Comparison of ENCODE assay signal across 9 mouse cellular contexts in the genomic region with DNA sequence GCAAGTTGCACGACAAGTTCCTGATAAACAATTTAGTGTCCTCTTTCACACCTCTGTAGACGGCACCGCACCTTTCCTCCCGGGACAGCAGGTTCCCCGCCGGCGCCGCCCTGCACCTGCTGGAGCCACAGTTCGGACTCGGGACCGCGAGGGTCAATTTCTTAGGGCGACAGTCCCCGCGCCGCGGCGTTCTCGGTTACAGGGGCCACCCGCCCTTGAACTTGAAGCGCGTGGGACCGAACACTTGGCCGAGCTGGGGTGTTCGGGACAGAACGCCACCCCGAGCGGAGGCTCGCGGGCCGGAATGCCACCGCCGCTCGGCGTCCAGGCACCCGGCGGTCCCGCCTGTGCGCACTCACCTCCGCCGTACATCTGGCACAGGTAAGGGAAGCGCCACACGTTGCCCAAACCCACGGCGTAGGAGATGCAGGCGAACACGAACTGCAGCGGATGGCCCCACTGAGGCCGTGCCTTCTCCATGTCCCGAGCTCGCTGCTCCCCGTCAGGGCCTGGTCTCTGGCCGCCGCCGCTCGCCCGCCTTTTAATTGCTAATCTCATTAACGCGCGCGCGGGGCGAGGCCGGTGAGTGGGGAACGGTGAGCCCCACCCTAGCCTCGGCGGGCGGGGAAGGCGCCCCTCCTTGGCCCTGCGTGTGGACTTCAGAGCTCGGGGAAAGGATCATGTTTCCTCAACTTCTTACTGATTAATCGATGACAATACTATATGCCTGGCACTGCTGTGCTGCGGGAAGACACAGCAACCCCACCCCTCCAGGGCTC. TPM values are rescaled to one million over a fixed set of nuclear protein-coding genes. Genes with fewer than 3 reads are reported as not detected.
DNase-seq lines count a peak whose midpoint lies in the region; ATAC-seq and TF ChIP-seq lines count a peak whose summit lies in the region.
"Had no signal": no experiment of that assay in that cellular context is flagged by ENCODE, and none has a peak within 500 bp of the region (broad histone marks: within the 10 kb centered on the region; RNA-seq: fewer than 3 reads in every experiment).

A gene (plus strand): TSS at position 113 of the 779 bp plus-strand sequence.
A gene (minus strand): TSS at position 559 of the 779 bp plus-strand sequence.

- TF ChIP-seq CTCF in cerebellum, adult 2 months (IDR thresholded peaks at IDR 0.05; ENCODE audit: borderline replicate concordance, insufficient read depth, low read depth, low read length) = no peak
- no peak for TF ChIP-seq CTCF in bone marrow, adult 2 months (IDR thresholded peaks at IDR 0.05; ENCODE audit: control insufficient read depth, insufficient read depth, low read length)
- TF ChIP-seq CTCF in forebrain, postnatal 0 days (IDR thresholded peaks at IDR 0.05; ENCODE audit: low read depth) = no peak
- TF ChIP-seq CTCF in kidney, postnatal 0 days (IDR thresholded peaks at IDR 0.05; ENCODE audit: low read depth) = no peak
- TF ChIP-seq CTCF in spleen, adult 2 months (IDR thresholded peaks at IDR 0.05; ENCODE audit: extremely low read depth, insufficient read depth, insufficient read length, insufficient replicate concordance) = no peak

- no peaks in the 10 kb centered on the region for H3K4me1 ChIP-seq in cerebellum, adult 2 months (ENCODE audit: control insufficient read depth, insufficient read depth, low read length)
- no peaks in the 10 kb centered on the region for H3K4me1 ChIP-seq in bone marrow, adult 2 months (ENCODE audit: control insufficient read depth, insufficient read depth, low read length)
- H3K4me1 ChIP-seq in forebrain, postnatal 0 days (ENCODE audit: insufficient read depth) = peaks cover 6% of the 10 kb centered on the region; the same call in 1 of the 2 replicates
- 0 out of 2 replicates have a peak, but pooled peaks cover 7% of the 10 kb centered on the region for H3K4me1 ChIP-seq in kidney, postnatal 0 days (replicated peaks; ENCODE audit: insufficient read depth, low read length)
- peaks cover 8% of the 10 kb centered on the region; the same call in 1 of the 2 replicates for H3K4me1 ChIP-seq in spleen, adult 2 months (ENCODE audit: control insufficient read depth, insufficient read depth, insufficient read length)

- H3K4me2 ChIP-seq in forebrain, postnatal 0 days (ENCODE audit: low read depth) = peak within 1 kb of the TSS; percentile 74
- peak within 1 kb of the TSS; percentile 68 for H3K4me2 ChIP-seq in kidney, postnatal 0 days (ENCODE audit: low read length)

- H3K36me3 ChIP-seq in forebrain, postnatal 0 days (ENCODE audit: insufficient read depth) = no peaks in the 10 kb centered on the region
- H3K36me3 ChIP-seq in kidney, postnatal 0 days (ENCODE audit: insufficient read depth, low read length) = no peaks in the 10 kb centered on the region
- H3K36me3 ChIP-seq in spleen, adult 2 months (ENCODE audit: control insufficient read depth, insufficient read depth, low read length) = no peaks in the 10 kb centered on the region

- WGBS in cerebellum, adult 2 months = 2% methylated on average over 73 of the region's 73 CpGs
- 1% methylated on average over 73 of the region's 73 CpGs for WGBS in bone marrow, adult 2 months
- 1% methylated on average over 66 of the region's 73 CpGs for whole genome bisulfite sequencing in forebrain, postnatal 0 days
- under 1% methylated on average over 73 of the region's 73 CpGs for WGBS in kidney, postnatal 0 days
- 3% methylated on average over 73 of the region's 73 CpGs for WGBS in spleen, adult 2 months

- peak within 1 kb of the TSS; percentile 3 for H3K4me3 ChIP-seq in cerebellum, adult 2 months (replicated peaks; ENCODE audit: insufficient read depth, low read depth, low read length)
- peak within 1 kb of the TSS; percentile 73 for H3K4me3 ChIP-seq in bone marrow, adult 2 months (replicated peaks; ENCODE audit: control insufficient read depth, low read depth, low read length)
- peak within 1 kb of the TSS; percentile 39 for H3K4me3 ChIP-seq in forebrain, postnatal 0 days (ENCODE audit: low read depth, low read length)
- H3K4me3 ChIP-seq in kidney, postnatal 0 days (replicated peaks; ENCODE audit: low read depth, low read length) = peak within 1 kb of the TSS; percentile 42
- H3K4me3 ChIP-seq in spleen, adult 2 months (ENCODE audit: extremely low read depth, insufficient read depth, insufficient read length) = peak within 1 kb of the TSS; percentile 66
- H3K4me3 ChIP-seq: heart, adult 2 months had no signal

- no peaks in the 10 kb centered on the region for H3K9me3 ChIP-seq in forebrain, postnatal 0 days (ENCODE audit: low read length)
- H3K9me3 ChIP-seq in kidney, postnatal 0 days (replicated peaks; ENCODE audit: low read length) = no peaks in the 10 kb centered on the region

- no peak for TF ChIP-seq POLR2A in cerebellum, adult 2 months (IDR thresholded peaks at IDR 0.05; ENCODE audit: borderline replicate concordance, insufficient read depth, low read length)
- peak; percentile 57; the same call in 1 of the 2 replicates for TF ChIP-seq POLR2A in bone marrow, adult 2 months (IDR thresholded peaks at IDR 0.05; ENCODE audit: borderline replicate concordance, control insufficient read depth, low read depth, low read length)
- TF ChIP-seq POLR2A in spleen, adult 2 months (IDR thresholded peaks at IDR 0.05; ENCODE audit: low read depth, low read length) = no peak

- DNase-seq in cerebellum, adult 2 months = no peak
- no peak for DNase-seq in forebrain, postnatal 0 days
- DNase-seq in kidney, postnatal 0 days (ENCODE audit: low spot score) = peak; percentile 14
- peak; percentile 2 for DNase-seq in lung, postnatal 25 days (ENCODE audit: low spot score)
- DNase-seq in spleen, adult 2 months (ENCODE audit: low read depth in 1 of 2, low spot score in 2 of 2) = no peak
- DNase-seq in frontal cortex, postnatal 10 days (ENCODE audit: low spot score in 2 of 2) = no peak

- H3K27ac ChIP-seq in cerebellum, adult 2 months (ENCODE audit: insufficient read depth, low read length) = no peak within 1 kb of the TSS
- peak within 1 kb of the TSS; percentile 49 for H3K27ac ChIP-seq in bone marrow, adult 2 months (ENCODE audit: control insufficient read depth, insufficient read depth, low read depth, low read length, poor library complexity)
- no peak within 1 kb of the TSS for H3K27ac ChIP-seq in forebrain, postnatal 0 days (ENCODE audit: low read depth, low read length)
- H3K27ac ChIP-seq in kidney, postnatal 0 days = no peak within 1 kb of the TSS
- peak within 1 kb of the TSS; percentile 45; the same call in 1 of the 2 replicates for H3K27ac ChIP-seq in spleen, adult 2 months (ENCODE audit: insufficient read depth, low read length)
- H3K27ac ChIP-seq: heart, adult 2 months had no signal

- ATAC-seq in cerebellum, adult (ENCODE audit: insufficient number of reproducible peaks, low FRiP score, low TSS enrichment) = no peak
- no peak for ATAC-seq in forebrain, postnatal 0 days
- peak; percentile 77 for ATAC-seq in kidney, postnatal 0 days (replicated peaks; ENCODE audit: low FRiP score, low read depth)

- peaks cover 2% of the 10 kb centered on the region; the same call in 1 of the 2 replicates for H3K27me3 ChIP-seq in cerebellum, adult 2 months (ENCODE audit: control insufficient read depth, insufficient read depth, low read length)
- H3K27me3 ChIP-seq in forebrain, postnatal 0 days (ENCODE audit: insufficient read depth, low read length) = peaks cover 37% of the 10 kb centered on the region
- peaks cover 26% of the 10 kb centered on the region for H3K27me3 ChIP-seq in kidney, postnatal 0 days (ENCODE audit: insufficient read depth, low read length)
- peaks cover 12% of the 10 kb centered on the region for H3K27me3 ChIP-seq in spleen, adult 2 months (ENCODE audit: control insufficient read depth, insufficient read depth, low read length)

- H3K9ac ChIP-seq in forebrain, postnatal 0 days = peak within 1 kb of the TSS; percentile 46
- H3K9ac ChIP-seq in kidney, postnatal 0 days (ENCODE audit: low read depth, low read length) = peak within 1 kb of the TSS; percentile 41; the same call in 1 of the 2 replicates

RNA-seq across cellular contexts. Expression of the first gene that starts in this region (rescaled TPM):
- polyA plus RNA-seq in cerebellum, adult 2 months (2012; rRNA removed) = 0.11 and 0.20 TPM in 2 replicates
- polyA plus RNA-seq in bone marrow, adult 2 months (2011; ENCODE audit: insufficient read depth, insufficient read length, low replicate concordance, missing spikeins) = 0.25 and 0.97 TPM in 2 replicates
- total RNA-seq in forebrain, postnatal 0 days (2014; rRNA removed) = 0.52 TPM in 1 of 2 replicates, not detected in the other
- polyA plus RNA-seq in forebrain, postnatal 0 days (2015; fragmentation: Nextera tagmentation; extraction: Ambion mirVana) = 0.30 and 0.34 TPM in 2 replicates
- polyA plus RNA-seq in kidney, postnatal 0 days (2015; fragmentation: Nextera tagmentation; extraction: Ambion mirVana) = 0.11 and 0.23 TPM in 2 replicates
- polyA plus RNA-seq in spleen, adult 2 months (2012; rRNA removed) = 8.2 and 8.7 TPM in 2 replicates

RNA-seq across cellular contexts. Expression of the second gene that starts in this region (rescaled TPM):
- 10.8 and 18.8 TPM in 2 replicates for polyA plus RNA-seq in cerebellum, adult 2 months (2012; rRNA removed)
- 20.2 and 22.0 TPM in 2 replicates for polyA plus RNA-seq in bone marrow, adult 2 months (2011; ENCODE audit: insufficient read depth, insufficient read length, low replicate concordance, missing spikeins)
- total RNA-seq in forebrain, postnatal 0 days (2014; rRNA removed) = 17.2 and 33.0 TPM in 2 replicates
- polyA plus RNA-seq in forebrain, postnatal 0 days (2015; fragmentation: Nextera tagmentation; extraction: Ambion mirVana) = 23.5 and 25.7 TPM in 2 replicates
- polyA plus RNA-seq in kidney, postnatal 0 days (2015; fragmentation: Nextera tagmentation; extraction: Ambion mirVana) = 2.2 TPM in 2 replicates
- 5.8 and 7.1 TPM in 2 replicates for polyA plus RNA-seq in spleen, adult 2 months (2012; rRNA removed)
- total RNA-seq: heart, adult 2 months had no signal

Comparison
In these comparisons a context has a peak if more than half of its experiments do, and no peak if none do; other contexts are left out.
1. DNase-seq: peak in kidney, postnatal 0 days (single experiment) and lung, postnatal 25 days (single experiment); none in cerebellum, adult 2 months (0 of 2), forebrain, postnatal 0 days (single experiment), spleen, adult 2 months (0 of 2) and frontal cortex, postnatal 10 days (0 of 2).
2. H3K27ac ChIP-seq: peak in bone marrow, adult 2 months (single experiment) and spleen, adult 2 months (single experiment); none in cerebellum, adult 2 months (single experiment), forebrain, postnatal 0 days (single experiment) and kidney, postnatal 0 days (single experiment).
3. H3K4me3 ChIP-seq: peak in every context shown above with its lines; median percentile 73 in bone marrow, adult 2 months; 66 in spleen, adult 2 months; 42 in kidney, postnatal 0 days; 39 in forebrain, postnatal 0 days; 3 in cerebellum, adult 2 months.